ENCODE assay signal across 1 mouse cellular context in the genomic region with DNA sequence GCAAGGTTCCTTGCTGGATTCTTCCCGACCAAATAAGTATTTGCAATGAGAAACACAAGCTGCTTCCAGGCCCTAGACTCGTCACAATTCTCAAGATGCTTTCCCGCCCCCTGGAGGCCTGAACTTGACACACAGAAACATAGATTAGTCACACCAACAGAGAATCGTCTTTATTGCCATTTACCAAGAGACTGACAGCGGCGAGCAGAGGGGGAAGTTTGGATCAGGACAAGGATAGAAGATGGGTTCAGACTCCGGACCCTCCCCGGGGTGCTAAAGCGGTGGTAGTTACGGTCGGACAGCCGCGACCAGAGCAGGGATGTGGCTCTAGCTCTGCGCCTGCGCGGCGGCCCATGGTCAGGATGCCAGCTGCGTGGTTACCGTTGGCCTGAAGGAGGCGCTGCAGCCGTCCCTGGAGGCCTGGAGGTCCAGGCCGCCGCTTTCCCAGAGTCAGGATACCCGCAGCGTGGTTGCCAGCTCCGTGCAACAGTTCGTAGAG.
TF ChIP-seq lines count a peak whose summit lies in the region.

No protein-coding gene starts in this region.

TF ChIP-seq in CH12.LX, 34 proteins besides CTCF, POLR2A, EP300 and RAD21:
- no peak for TF ChIP-seq JUN (IDR thresholded peaks at IDR 0.05; ENCODE audit: insufficient read depth, low read depth, low read length)
- no peak for TF ChIP-seq MYC (IDR thresholded peaks at IDR 0.05; ENCODE audit: low read depth, low read length)
- no peak for TF ChIP-seq USF2 (conservative IDR thresholded peaks at IDR 0.05; ENCODE audit: low read depth, low read length)
- TF ChIP-seq ZKSCAN1 (IDR thresholded peaks at IDR 0.05; ENCODE audit: borderline replicate concordance, low read depth, low read length): no peak
- 0 out of 2 replicates have a peak, but pooled peaks have one; percentile 20 for TF ChIP-seq ELF1 (IDR thresholded peaks at IDR 0.05; ENCODE audit: low read depth, low read length)
- TF ChIP-seq JUND (conservative IDR thresholded peaks at IDR 0.05; ENCODE audit: low read depth, low read length): no peak
- TF ChIP-seq MXI1 (IDR thresholded peaks at IDR 0.05; ENCODE audit: low read depth, low read length): peak; percentile 47; the same call in 1 of the 2 replicates
- TF ChIP-seq IRF4 (IDR thresholded peaks at IDR 0.05; ENCODE audit: low read depth, low read length): no peak; the same call in 1 of the 2 replicates
- TF ChIP-seq POLR2AphosphoS2 (IDR thresholded peaks at IDR 0.05; ENCODE audit: low read depth, low read length): no peak
- TF ChIP-seq E2F4 (IDR thresholded peaks at IDR 0.05; ENCODE audit: insufficient replicate concordance, low read depth, low read length): 0 out of 2 replicates have a peak, but pooled peaks have one; percentile 40
- no peak for TF ChIP-seq MAZ (IDR thresholded peaks at IDR 0.05; ENCODE audit: low read depth, low read length)
- peak; percentile 99 for TF ChIP-seq NRF1 (IDR thresholded peaks at IDR 0.05; ENCODE audit: low read depth, low read length)
- TF ChIP-seq NELFE (IDR thresholded peaks at IDR 0.05; ENCODE audit: low read depth, low read length): peak; percentile 64; the same call in 1 of the 2 replicates
- TF ChIP-seq KAT2A (IDR thresholded peaks at IDR 0.05; ENCODE audit: insufficient replicate concordance, low read length): 0 out of 2 replicates have a peak, but pooled peaks have one; percentile 31
- peak; percentile 65; the same call in 1 of the 2 replicates for TF ChIP-seq TCF12 (IDR thresholded peaks at IDR 0.05; ENCODE audit: low read depth, low read length)
- TF ChIP-seq ZMIZ1 (IDR thresholded peaks at IDR 0.05; ENCODE audit: low read depth, low read length): no peak
- no peak for TF ChIP-seq PAX5 (IDR thresholded peaks at IDR 0.05; ENCODE audit: low read length)
- peak; percentile 74 for TF ChIP-seq SMC3 (IDR thresholded peaks at IDR 0.05; ENCODE audit: low read depth, low read length)
- TF ChIP-seq UBTF (IDR thresholded peaks at IDR 0.05; ENCODE audit: low read depth, low read length): peak; percentile 43; the same call in 1 of the 2 replicates
- TF ChIP-seq ZNF384 (IDR thresholded peaks at IDR 0.05; ENCODE audit: low read depth, low read length): no peak
- peak; percentile 68 for TF ChIP-seq MEF2A (IDR thresholded peaks at IDR 0.05; ENCODE audit: borderline replicate concordance, low read depth, low read length)
- no peak for TF ChIP-seq CHD1 (IDR thresholded peaks at IDR 0.05; ENCODE audit: low read depth, low read length)
- peak; percentile 53 for TF ChIP-seq HCFC1 (IDR thresholded peaks at IDR 0.05; ENCODE audit: low read depth, low read length)
- TF ChIP-seq MAX (IDR thresholded peaks at IDR 0.05; ENCODE audit: low read length): peak; percentile 72; the same call in 1 of the 2 replicates
